Mouse (Mus musculus) neural tube, embryonic 11.5 days (tissue): ENCODE measurements around the gene Uhrf2. TPM values are rescaled to one million over a fixed set of nuclear protein-coding genes. Genes with fewer than 3 reads are reported as not detected.

Source experiments
- ATAC-seq: fragments of 200-750 bp; cut with Nextera tagmentation; 2 replicates; pipeline ENCODE4 v1.8.0; 2017; ENCODE audit warnings: moderate number of reproducible peaks, mild to moderate bottlenecking, moderate TSS enrichment, moderate library complexity; ENCODE audit not compliant: insufficient read depth, low FRiP score, low TSS enrichment
- DNase-seq: peaks from one replicate; pipeline ENCODE4 v3.0.0-alpha.2; 2015; ENCODE audit warnings: low spot score
- H3K27ac ChIP-seq: fragments of 300-500 bp; sonication (generic); 2 replicates; pipeline ENCODE4 v1.5.1; 2014; ENCODE audit warnings: low read depth, mild to moderate bottlenecking, low read length
- H3K27me3 ChIP-seq: fragments of 300-500 bp; sonication (generic); 2 replicates; pipeline ENCODE4 v1.6.1; 2014; ENCODE audit warnings: mild to moderate bottlenecking, low read length, mixed read lengths; ENCODE audit not compliant: control insufficient read depth, insufficient read depth
- H3K36me3 ChIP-seq: fragments of 300-500 bp; sonication (generic); 2 replicates; pipeline ENCODE4 v1.6.1; 2014; ENCODE audit warnings: mild to moderate bottlenecking, low read length, moderate library complexity, mixed read lengths; ENCODE audit not compliant: control insufficient read depth, insufficient read depth
- H3K4me1 ChIP-seq: fragments of 300-500 bp; sonication (generic); 2 replicates; pipeline ENCODE4 v1.6.1; 2014; ENCODE audit warnings: low read length, mixed read lengths; ENCODE audit not compliant: control insufficient read depth, insufficient read depth
- H3K4me2 ChIP-seq: fragments of 300-500 bp; sonication (generic); 2 replicates; pipeline ENCODE4 v1.6.1; 2014; ENCODE audit warnings: low read depth, mild to moderate bottlenecking, moderate library complexity
- H3K4me3 ChIP-seq: fragments of 300-500 bp; sonication (generic); 2 replicates; pipeline ENCODE4 v1.5.1; 2014; ENCODE audit warnings: low read depth, low read length
- H3K9ac ChIP-seq: fragments of 300-500 bp; sonication (generic); 2 replicates; pipeline ENCODE4 v1.6.1; 2014; ENCODE audit warnings: mild to moderate bottlenecking, low read length
- H3K9me3 ChIP-seq: fragments of 300-500 bp; sonication (generic); 2 replicates; pipeline ENCODE4 v1.6.1; 2016; ENCODE audit warnings: low read length; ENCODE audit not compliant: control insufficient read depth
- WGBS: fragments of 180-500 bp; shearing (Covaris S2); extraction: QIAGEN DNeasy Blood & Tissue Kit; methylation state at CpG from one replicate; pipeline ENCODE4 v1.1.7; 2014; 5-methylcytosine and 5-hydroxymethylcytosine counted together
- polyA plus RNA-seq: library from polyadenylated mRNA; unstranded; fragments of >200 nt; fragmentation: Nextera tagmentation; extraction: Ambion mirVana; gene quantifications from 2 replicates; pipeline ENCODE4 v1.2.1, GENCODE M21; 2014

The Uhrf2 gene
- polyA plus RNA-seq, 1 experiment from 2014 or later = 79.1 TPM

DNA sequence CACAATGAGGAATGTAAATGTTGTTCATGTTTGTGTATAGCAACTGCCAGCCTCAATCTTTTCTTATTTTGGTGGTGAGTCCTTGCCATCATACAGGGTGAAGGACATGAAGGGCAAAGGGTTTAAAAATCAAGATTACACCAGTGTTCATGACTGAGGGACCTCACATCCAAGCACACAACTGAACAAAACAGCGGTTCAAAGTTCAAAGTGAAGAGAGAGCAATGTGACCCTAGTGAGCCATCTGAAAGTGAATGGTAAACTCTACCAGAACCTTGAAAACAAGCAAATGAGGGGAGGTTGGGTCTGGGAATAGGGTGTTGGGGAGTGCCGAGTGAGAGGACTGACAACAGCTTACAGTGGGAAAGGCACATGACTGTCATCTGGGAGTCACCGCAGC is 81.1 kb downstream of the Uhrf2 start:
- ATAC-seq (no peak), DNase-seq (no peak)
- no peaks in the 10 kb centered on the region for H3K27me3 ChIP-seq
- H3K4me1 ChIP-seq = no peaks in the 10 kb centered on the region
- H3K4me3 ChIP-seq = no peak overlapping the region
- H3K4me2 ChIP-seq = no peak overlapping the region
- H3K9me3 ChIP-seq = no peaks in the 10 kb centered on the region
- no peak overlapping the region for H3K9ac ChIP-seq
- no peaks in the 10 kb centered on the region for H3K36me3 ChIP-seq
- no peak overlapping the region for H3K27ac ChIP-seq
- 89% methylated on average over 3 of the region's 3 CpGs for WGBS

DNA sequence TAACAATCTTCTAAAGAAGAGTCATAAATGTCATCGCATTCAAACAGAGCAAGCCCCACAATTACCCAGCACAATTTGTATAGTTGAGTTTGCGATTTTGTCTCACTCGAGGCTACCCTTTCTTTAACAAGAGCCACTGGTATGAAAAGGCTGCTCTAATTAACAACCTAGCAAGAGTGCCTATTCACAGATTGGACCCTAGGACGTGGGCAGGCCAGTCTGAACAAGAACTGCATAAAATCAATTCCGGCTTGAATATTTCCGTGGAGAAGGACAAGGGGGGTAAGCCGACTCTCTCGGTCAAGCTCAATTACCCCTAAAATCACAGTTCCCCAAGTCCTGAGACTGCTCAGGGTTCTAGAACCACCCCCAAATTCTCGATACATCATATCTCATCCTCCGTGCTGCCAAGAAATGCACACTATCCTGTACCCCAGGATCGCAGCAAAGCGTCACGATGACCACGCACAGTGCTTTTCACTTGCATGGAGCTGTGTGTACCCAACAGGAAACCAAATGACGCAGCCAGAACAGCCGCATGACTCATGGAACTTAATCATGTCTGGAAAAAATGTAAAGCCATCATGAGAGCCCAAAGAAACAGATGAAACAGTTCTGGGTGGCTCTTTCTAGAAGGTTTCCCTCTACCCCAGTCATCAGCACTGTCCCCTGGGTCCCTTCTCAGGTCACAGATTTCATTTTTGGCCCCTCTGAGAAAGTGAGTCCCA is 82.8 kb downstream of the Uhrf2 start:
- DNase-seq = no peak
- 91% methylated on average over 16 of the region's 16 CpGs for WGBS

DNA sequence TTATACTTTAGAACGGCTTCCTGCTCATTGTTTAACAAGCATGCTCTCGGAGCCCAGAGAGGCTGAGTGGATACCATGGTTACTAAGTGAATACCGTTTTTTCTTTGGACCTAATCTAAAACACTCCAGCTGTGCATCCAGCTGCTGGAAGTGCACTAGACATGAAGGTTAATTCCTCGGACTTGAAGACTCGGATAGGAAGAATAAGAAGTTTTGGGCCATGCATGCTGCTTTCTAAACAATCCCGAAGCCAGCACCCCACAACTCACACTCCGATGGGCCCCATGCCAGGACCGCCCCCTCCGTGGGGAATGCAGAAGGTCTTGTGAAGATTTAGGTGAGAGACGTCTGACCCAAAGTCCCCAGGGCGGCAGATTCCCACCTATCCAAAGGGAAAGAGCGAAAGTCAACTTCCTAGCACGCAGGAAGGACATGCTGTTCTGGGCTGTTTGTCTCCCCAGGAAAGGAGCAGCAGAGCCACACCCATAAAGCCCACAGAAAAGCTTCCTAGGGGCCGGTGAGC is 84.7 kb downstream of the Uhrf2 start:
- Histone ChIP-seq H3K9ac (no peak overlapping the region), H3K27me3 (no peaks in the 10 kb centered on the region), H3K27ac (no peak overlapping the region), H3K36me3 (no peaks in the 10 kb centered on the region), H3K4me1 (0 out of 2 replicates have a peak, but pooled peaks cover 2% of the 10 kb centered on the region), H3K4me3 (no peak overlapping the region), H3K9me3 (no peaks in the 10 kb centered on the region), H3K4me2 (no peak overlapping the region)
- DNase-seq = no peak
- WGBS = 63% methylated on average over 14 of the region's 14 CpGs
- ATAC-seq = no peak

More for the DNA sequence above, 82.8 kb downstream of the Uhrf2 start:
- Histone ChIP-seq H3K9me3 (no peaks in the 10 kb centered on the region), H3K4me1 (0 out of 2 replicates have a peak, but pooled peaks cover 2% of the 10 kb centered on the region), H3K4me2 (no peak overlapping the region), H3K4me3 (no peak overlapping the region), H3K36me3 (no peaks in the 10 kb centered on the region), H3K9ac (no peak overlapping the region), H3K27me3 (no peaks in the 10 kb centered on the region), H3K27ac (no peak overlapping the region)
- ATAC-seq = no peak

DNA sequence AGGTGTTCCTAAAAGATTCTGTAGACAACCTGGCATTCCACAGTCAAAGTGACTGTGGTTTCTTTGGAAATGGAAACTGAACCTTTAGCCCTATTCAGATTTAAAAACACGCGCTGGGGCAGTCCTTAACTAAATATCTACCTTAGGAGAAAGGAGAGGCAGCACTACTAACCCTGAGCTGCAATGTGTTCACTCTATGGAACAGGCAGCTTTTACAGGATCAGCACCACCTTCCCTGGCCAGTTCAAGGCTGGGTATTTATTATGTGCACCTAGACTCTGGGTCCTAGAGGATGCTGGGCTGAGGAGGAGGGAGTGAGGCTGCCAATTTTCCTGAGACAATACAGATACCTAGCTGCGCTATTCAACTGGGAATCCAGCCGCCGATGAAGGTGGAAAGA is 85.3 kb downstream of the Uhrf2 start:
- H3K4me3 ChIP-seq = no peak overlapping the region
- H3K36me3 ChIP-seq = no peaks in the 10 kb centered on the region
- H3K9me3 ChIP-seq = no peaks in the 10 kb centered on the region
- no peak for DNase-seq
- WGBS = 88% methylated on average over 5 of the region's 5 CpGs
- 0 out of 2 replicates have a peak, but pooled peaks cover 2% of the 10 kb centered on the region for H3K4me1 ChIP-seq
- no peak overlapping the region for H3K4me2 ChIP-seq
- no peak overlapping the region for H3K9ac ChIP-seq
- no peaks in the 10 kb centered on the region for H3K27me3 ChIP-seq
- ATAC-seq = no peak
- no peak overlapping the region for H3K27ac ChIP-seq

DNA sequence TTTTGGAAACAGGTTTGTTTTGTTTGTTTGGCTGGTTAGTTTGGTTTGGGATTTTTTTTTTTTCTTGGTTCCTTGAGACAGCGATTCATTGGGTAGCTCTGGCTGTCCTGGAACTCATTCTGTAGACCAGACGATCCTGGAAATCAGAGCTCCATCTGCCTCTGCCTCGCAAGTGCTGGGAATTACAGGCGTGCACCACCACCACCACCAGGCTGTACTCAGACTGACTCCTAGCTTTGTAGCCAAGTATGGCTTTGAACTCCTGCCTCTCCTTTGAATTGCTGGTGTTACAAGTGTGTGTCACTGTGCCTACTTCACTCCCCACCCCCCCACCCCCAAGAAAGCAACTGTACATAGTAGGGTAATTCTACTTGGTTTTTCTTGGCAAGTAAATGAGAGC is 86.9 kb downstream of the Uhrf2 start:
- ATAC-seq (no peak), DNase-seq (no peak)
- Histone ChIP-seq H3K9me3 (no peaks in the 10 kb centered on the region), H3K27ac (no peak overlapping the region), H3K27me3 (no peaks in the 10 kb centered on the region), H3K4me3 (no peak overlapping the region), H3K36me3 (no peaks in the 10 kb centered on the region), H3K4me2 (no peak overlapping the region), H3K4me1 (0 out of 2 replicates have a peak, but pooled peaks cover 2% of the 10 kb centered on the region), H3K9ac (no peak overlapping the region)
- WGBS = 86% methylated on average over 4 of the region's 4 CpGs

DNA sequence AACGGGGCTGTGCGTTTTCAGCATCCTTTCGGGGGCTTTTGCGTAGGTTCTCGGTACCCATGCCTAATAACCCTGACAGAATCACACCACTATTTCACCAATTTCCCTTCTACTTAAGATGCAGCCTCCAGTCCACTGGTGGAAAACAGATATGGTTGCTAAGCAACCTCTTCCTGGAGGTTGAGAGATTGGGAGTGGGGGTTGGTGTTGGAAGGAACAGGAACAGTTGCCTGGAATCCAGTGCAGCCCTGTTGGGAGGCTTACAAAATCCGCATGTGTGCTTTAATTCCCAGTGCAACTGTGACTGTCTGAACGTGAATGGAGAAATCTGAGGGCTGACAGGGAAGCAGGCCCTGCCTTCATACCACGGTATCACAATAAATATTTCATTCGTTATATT is 87.5 kb downstream of the Uhrf2 start:
- H3K36me3 ChIP-seq = no peaks in the 10 kb centered on the region
- no peaks in the 10 kb centered on the region for H3K9me3 ChIP-seq
- no peaks in the 10 kb centered on the region for H3K27me3 ChIP-seq
- DNase-seq = no peak
- H3K4me3 ChIP-seq = no peak overlapping the region
- 80% methylated on average over 9 of the region's 9 CpGs for WGBS
- 0 out of 2 replicates have a peak, but pooled peaks cover 2% of the 10 kb centered on the region for H3K4me1 ChIP-seq
- no peak; the same call in 1 of the 2 replicates for ATAC-seq
- no peak overlapping the region for H3K4me2 ChIP-seq
- no peak overlapping the region for H3K27ac ChIP-seq
- H3K9ac ChIP-seq = no peak overlapping the region

DNA sequence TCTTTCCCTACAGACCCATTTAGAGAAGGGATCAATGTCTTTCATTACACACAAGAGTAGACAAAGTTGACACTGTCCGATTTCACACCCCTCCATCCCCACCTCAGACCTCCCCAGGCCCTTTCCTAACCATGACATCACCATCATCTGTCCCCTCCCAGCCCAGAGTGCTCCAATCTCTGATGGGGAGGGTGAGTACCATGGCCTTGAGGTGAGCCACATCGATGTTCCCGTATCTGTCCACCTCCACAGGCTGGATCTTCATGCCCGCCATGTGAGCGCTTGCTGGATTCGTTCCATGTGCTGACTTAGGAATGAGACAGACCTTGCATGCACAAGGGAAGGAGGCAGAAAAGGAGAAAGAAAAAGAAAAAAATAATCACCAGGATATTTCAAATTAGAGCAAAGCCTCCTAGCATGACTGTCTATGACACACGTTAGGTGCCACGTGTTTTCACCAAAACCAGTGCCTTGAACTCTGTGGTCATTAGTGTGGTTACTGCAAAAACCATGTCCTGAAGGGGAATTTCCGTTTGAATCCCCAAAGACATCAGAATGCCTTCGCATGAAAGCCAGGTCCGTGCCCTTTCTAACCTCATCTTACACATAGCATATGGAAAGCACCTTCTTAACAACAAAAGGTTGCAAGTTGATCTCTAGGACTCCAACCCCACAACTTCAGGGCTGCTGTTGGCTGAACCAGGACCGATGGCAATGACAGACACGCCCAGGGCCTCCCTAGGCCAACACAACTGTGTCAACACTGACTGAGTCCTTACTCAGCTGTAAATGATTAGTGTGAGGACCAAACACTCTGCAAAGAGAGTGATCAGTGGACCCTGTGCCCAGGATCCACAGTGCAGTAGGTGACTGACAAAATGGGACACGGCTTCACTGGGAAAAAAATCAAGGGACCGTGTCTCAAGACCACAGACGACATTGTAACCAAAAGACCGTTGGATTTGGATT is 88.3 kb downstream of the Uhrf2 start:
- Histone ChIP-seq H3K4me3 (no peak overlapping the region), H3K9me3 (no peaks in the 10 kb centered on the region), H3K9ac (no peak overlapping the region), H3K27me3 (no peaks in the 10 kb centered on the region), H3K27ac (no peak overlapping the region), H3K36me3 (no peaks in the 10 kb centered on the region), H3K4me1 (0 out of 2 replicates have a peak, but pooled peaks cover 2% of the 10 kb centered on the region), H3K4me2 (no peak overlapping the region)
- WGBS = 85% methylated on average over 17 of the region's 17 CpGs
- DNase-seq (no peak), ATAC-seq (no peak)

DNA sequence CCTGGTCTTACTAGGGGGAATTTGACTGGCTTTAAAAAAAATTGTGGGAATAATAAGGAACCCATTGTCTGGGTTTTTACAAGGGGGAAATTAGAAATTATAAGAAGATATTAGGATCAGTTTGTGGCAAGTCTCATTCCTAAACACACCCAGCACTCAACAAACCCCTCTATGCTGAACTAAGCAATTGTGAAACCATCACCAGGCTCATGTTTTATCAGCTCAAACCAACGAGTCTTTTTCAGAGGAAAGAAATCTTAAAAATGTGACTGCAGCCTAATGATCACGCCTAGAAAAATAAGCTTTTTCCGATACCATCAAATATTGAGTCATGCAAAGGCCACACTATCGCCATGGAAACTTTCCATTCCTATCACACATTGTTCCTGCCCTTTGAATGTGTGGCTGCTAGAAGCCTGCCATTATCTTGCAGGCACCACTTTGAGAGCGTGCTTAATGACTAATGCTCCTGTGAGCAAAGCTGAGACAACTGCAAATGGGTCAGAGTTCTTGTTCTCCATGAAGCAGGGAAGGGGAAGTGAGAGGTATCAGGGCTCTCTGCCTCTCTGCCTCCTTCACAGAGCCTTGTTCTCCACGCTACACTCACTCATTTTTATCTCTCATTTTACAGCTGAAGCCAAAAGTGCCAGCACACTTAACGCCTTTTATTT is 94.8 kb downstream of the Uhrf2 start:
- no peak for ATAC-seq
- Histone ChIP-seq H3K9me3 (no peaks in the 10 kb centered on the region), H3K27me3 (no peaks in the 10 kb centered on the region), H3K27ac (no peak overlapping the region), H3K36me3 (no peaks in the 10 kb centered on the region), H3K9ac (no peak overlapping the region), H3K4me2 (no peak overlapping the region), H3K4me3 (no peak overlapping the region), H3K4me1 (0 out of 2 replicates have a peak, but pooled peaks cover 3% of the 10 kb centered on the region)
- DNase-seq = no peak
- WGBS = 72% methylated on average over 7 of the region's 7 CpGs
